Comparison of ENCODE assay signal across 4 mouse cellular contexts in the genomic region with DNA sequence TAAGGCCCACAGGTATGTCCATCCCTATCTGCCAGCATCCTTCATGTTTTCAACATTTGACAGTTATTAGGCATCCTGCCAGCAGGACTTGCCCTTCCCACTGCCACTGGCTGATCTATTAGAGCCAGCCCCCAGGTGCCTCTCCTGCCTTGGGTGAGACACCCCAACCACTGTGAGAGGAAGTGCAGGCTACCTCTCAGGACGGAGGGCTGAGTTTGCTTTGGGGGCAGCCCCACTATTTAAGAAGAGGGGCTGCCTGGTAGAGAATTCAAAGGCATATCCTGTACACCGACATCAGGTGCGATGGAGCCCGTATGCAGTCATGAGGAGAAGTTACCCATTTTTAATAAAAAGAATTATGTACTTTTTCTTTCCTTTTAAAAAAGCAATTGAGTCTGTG. TPM values are rescaled to one million over a fixed set of nuclear protein-coding genes. Genes with fewer than 3 reads are reported as not detected.
"Had no signal": no experiment of that assay in that cellular context is flagged by ENCODE, and none has a peak within 500 bp of the region (broad histone marks: within the 10 kb centered on the region; RNA-seq: fewer than 3 reads in every experiment).

No protein-coding gene starts in this region.

RNA-seq across cellular contexts. Expression of a gene that starts 13.2 kb away (rescaled TPM):
- polyA plus RNA-seq: embryonic facial prominence, embryonic 10.5 days; embryonic facial prominence, embryonic 11.5 days; erythroblast, embryonic 14.5 days; forebrain, embryonic 11.5 days had no signal
